Mouse (Mus musculus): ENCODE measurements around the gene Tmem11.

GRCm38 (mm10) chr11:60920021-60920420, 40.9 kb upstream of the Tmem11 start:
- TF ChIP-seq CTCF (IDR thresholded peaks at IDR 0.05; ENCODE audit: low read depth, low read length) (no peak), POLR2A (IDR thresholded peaks at IDR 0.05; ENCODE audit: extremely low read depth, insufficient read depth, low read length) (no peak)

Measured in liver, adult 2 months (tissue).